Mouse (Mus musculus): ENCODE results near the gene Pou6f2.

Pou6f2 gene

DNA sequence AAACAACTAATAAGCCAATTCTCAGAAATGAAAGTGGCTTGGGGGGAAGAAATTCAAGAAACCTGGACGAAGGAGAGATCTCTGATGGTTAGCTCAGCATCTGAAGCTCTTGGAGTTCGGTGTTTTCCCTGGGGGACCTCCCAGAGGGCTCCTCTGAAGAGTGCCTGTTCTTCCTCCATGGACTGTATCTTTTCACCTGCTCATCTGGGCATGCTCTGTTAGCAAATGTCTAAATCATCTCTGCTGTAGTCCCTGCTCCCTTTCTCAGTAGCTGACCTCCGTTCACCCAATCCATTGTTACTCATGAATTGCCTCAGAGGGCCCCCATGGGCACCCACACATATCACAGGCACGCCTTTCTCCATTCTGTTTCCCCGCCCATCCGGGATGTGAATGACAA lies at the start of gene Pou6f2:
Gene Pou6f2, minus strand, starts transcription at position 101 of the 400 bp plus-strand sequence.
- DNase-seq = no peak

DNA sequence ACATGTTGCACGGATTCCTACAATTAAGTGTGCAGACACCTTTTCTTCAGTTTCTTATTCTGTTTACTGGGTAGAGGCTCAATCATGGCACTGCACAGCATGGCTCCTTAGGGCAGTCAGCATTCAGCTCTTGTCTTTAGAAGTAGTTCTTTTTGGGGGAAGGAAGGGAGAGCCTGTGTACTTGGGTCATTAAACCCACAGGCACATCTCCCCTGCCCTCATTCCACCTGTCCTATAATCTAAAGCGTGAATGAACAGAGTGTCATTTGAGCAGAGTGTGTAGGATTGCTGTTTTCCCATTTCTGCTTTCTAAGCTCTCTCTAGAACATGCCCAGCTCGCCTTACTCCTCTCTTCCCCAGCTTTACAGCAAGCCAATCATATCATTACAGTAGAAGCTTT lies 42.4 kb upstream of the Pou6f2 start:
- DNase-seq = no peak

DNA sequence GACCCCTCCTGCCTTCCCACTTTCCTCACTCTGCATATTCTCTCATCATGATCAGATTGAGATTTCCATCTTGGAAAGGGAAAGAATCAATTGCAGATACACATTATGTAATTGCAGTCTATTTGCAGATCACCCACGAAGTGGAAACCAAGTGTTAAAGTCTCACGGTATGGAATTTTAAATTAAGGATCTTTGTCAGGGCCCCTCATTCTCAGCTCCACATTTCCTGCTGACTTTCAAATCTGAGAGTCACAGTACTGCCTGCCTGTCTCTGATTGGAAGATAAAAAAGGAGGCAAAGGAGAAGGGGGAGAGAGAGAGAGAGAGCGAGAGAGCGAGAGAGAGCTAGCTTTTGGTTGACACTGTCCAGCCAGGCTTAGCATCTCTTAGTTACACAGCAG lies 9.8 kb downstream of the Pou6f2 start:
- DNase-seq = no peak

DNA sequence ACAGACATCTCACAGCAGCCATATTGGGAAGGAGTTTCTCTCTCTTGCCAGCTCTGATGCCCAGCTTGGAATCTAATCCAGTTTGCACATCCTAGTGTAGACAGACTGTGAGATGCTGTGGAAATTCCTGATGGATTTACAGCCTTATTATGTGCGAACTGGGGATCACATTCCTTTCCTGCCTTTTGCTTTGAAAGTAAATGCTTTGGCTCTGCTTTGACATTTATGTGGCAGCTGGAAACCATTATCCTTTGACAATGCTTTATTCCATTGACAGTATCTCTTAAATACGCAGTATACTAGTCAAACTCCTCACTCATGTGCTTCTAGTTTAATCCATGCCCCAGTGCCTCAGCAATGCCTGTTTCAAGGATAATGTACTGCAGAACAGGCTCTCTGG lies 34.1 kb downstream of the Pou6f2 start:
- DNase-seq = no peak

DNA sequence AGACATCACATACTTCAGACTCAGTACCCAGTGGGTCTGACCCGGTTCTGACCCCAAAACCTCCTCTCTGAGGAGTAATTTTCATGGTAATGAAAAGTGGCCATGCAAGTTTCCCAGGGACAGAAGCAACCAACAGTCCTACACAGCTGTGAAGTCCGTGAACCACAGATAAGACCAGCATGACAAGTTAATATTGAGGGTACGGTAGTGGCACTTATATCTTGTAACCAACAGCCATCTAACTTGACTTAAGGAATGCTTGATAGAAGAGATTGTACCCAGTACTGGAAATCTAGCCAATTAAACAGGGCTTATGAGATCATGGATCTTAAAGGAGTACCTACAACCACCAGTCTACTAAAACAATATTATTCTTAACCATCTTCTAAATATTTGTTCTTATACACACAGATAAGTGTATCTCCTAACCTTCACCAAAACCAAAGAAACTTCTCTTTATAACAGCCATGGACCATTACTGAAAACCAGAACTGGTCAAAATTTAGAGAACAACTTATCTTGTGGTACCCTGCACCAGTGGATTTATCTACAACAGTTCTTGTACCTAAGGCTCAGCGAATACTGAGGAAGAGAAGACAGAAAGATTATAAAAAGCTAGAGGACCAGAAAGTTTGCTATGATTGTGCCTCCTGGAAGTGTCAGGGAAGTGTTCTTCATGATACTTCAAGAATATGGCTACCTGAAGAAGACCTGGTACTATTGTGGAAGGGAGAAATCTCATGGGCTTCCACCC lies 52.7 kb downstream of the Pou6f2 start:
- no peak for DNase-seq

DNA sequence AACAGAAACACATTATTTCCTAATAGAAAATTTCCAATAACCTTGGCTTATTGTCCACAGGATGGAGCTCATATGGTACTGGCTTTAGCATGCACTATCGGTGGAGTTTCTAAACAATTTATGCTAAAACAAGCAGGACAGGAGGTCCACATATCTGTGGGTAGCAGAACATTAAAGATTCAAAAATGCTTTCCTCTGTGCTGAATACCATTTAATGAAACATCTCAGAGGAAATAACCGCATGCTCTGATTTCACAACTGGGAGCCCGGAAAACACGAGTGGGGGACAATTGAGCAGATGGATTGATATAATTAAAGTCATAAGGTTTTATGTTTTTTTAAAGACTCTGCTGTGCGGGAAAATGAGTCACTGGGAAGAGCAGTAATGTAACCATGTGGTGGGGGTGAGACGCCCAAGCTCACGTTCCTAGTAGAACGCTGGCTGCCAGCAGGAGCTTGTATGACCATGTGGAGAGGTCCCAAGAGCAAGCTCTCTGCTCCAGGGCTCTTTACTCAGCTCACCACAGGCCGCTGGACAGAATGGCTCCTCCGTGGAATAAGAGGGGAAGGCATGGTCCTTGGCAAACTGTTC lies 58.5 kb downstream of the Pou6f2 start:
- DNase-seq = no peak

DNA sequence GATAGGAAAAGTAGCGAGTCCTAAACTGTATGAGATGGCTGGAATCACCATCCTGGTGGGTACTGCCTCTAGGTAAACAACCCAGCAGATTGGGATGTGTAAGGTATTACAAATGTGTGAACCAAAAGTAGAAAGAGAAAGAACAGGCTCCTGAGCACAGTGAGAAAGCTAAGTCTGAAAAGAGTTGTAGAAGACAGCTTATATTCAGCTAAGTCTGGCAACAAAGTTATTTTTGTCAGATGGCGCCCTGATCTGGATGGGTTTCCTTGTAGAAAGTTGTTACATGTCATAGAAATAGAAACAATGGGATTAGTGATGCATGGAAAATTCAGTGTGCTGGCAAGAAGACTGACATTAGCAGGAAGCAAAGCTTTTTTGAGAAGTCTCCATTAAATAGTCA lies 59.5 kb downstream of the Pou6f2 start:
- DNase-seq = no peak

DNA sequence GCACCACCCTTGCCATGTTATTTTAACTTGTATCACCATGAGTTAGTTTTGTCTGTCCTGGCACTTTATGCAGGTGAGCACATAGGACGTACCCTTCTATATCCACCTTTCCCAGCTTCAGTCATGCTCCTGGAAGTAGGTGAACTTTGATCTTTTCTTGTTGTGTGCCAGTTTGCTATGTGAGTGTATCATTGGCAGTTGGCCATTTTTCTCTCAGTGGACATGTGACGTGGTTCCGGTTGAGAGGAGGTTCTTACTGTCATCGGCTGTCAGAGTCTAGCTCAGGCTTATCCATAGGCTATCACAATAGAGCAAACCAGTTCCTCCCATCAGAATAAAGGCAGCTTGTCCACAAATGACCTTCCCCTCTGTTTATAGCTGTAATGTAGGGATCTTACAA lies 63.5 kb downstream of the Pou6f2 start:
- DNase-seq = peak; percentile 52

DNA sequence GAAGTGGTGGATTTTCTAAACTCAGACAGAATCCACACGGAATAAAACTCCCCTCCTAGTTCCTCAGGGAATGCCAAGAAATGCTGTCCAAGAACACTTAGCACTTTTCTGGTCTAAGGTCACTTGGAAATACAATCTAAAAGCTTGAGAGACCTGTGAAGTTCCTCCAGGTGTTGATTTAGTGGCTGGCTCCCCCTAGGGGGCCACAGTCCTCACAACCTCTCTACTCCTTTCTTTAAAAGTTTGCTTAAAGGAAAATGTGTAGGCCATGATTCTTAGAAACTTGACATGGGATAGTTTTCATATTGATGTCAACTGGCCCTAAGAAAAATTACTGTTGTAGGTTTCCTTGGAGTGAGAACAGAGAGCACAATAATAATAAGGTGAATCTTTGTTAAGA lies 64.9 kb downstream of the Pou6f2 start:
- DNase-seq = peak; percentile 3

DNA sequence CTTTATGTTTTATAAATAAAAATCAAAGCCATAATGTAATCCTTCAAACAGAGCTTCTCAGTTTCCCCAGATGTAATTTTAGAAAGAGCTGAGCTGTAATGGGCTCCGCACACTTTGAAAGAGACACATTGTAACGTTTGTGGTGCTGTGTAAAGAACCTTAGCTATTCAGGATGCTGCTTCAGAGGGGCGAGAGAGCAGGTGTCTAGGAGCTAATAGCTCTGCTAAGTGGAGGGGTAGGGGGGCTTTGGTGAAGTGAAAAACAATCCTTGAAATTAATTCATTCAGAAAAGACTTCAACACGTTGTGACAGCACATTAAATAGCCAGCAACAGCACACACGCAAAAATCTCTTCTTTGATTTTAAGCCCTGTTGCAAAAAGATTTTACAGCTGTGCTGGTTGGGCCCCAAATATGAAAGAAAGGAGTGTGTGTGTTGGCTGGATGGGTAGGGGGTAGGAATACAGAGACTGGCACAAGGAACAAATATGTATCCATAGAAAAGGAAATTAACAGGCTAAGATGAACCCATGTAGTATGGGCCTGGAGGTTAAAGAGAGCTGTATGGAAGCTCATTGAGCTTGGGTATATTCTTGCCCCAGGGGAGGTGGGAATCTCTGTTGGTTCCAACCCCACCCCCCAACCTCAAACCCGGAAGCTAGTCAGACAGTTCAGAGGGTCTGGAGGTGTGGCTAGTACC lies 73.4 kb downstream of the Pou6f2 start:
- no peak for DNase-seq

DNA sequence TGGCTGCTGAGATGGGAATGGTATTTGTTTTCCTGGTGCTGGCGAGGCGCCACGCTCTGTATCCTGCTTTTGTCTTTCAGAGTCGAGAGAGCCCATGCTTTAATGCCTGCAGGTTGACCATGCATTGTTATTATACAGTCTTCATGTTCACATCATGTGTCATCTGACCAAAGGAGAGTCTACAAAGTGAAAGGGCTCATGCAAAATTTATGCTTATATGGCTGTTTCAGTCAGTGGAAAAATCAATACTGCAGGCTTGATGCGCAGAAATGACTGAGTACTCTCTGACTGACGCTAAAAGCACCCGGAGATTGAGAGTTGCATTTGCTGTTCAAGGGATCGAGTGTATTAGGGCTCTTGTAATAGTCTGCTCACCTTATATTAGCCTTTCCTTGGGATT lies 74.1 kb downstream of the Pou6f2 start:
- no peak for DNase-seq

DNA sequence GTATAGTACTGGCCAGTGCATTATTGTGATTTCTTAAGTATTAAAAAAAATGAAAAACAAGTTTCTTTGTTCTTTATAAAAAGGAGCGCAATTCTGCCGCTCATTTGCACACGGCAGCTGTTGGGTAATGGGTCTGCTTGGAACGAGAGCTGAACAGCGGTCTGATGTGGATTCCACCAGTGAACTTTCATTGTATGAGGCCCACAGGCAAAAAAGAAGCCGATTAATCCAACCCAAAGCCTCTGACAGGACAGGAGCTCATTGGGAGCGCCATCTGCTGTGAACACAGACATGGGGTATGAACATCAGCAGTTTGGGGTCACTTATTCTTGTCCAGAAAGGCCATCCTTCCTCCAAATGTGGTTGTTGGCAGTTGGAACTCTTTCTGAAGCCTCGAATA lies 84.9 kb downstream of the Pou6f2 start:
- no peak for DNase-seq

- DNase-seq = no peak
Measured at GRCm38 (mm10) chr13:18309024-18309423, 88.5 kb downstream of the Pou6f2 start.

GRCm38 (mm10) chr13:18306506-18307145 lies 90.9 kb downstream of the Pou6f2 start:
- DNase-seq = no peak

- DNase-seq = no peak
Measured at GRCm38 (mm10) chr13:18299966-18300365, 97.5 kb downstream of the Pou6f2 start.

DNA sequence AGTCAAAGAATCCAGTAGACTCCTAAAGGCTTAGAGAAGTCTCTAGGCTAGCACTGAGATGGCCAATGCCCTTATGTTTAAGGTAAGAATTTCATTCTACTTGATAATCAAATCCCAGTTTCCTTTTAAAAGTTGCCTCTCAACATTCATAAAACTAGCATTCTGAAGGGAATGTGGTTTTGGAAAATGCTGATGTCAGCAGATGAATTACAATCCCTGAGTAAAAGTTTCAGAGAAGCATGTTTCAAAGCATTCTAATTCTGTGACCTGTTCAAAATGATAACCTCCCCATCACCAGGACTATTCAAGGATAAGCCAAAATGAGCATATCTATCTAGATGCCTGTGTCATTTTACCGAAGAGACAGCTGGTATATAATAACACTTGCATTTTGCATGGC lies 104.0 kb downstream of the Pou6f2 start:
- DNase-seq = no peak

GRCm38 (mm10) chr13:18290253-18290914 lies 107.1 kb downstream of the Pou6f2 start:
- DNase-seq = no peak

GRCm38 (mm10) chr13:18287536-18287935 lies 110.0 kb downstream of the Pou6f2 start:
- DNase-seq = no peak

- no peak for DNase-seq
Measured at GRCm38 (mm10) chr13:18282361-18282982, 115.0 kb downstream of the Pou6f2 start.

DNA sequence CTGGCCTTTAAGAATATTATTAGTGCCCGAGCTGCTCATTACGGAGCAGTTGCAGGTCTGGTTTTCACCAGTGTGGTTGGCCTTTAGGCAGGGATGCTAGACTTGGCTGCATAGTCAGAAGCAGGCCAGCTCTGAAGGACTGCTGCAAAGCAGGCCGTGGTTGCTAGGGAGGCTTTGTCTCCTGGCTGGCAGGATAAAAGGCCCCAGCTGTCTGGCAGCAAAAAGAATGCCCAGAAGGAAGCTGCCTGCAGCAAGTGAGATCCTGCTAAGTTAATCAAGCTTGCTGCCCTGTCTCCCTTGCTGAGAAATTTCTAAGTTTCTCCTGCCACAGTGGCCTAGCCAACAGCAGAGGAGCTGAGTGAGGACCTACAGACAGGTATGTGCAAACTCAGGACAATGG lies 116.4 kb downstream of the Pou6f2 start:
- no peak for DNase-seq

DNA sequence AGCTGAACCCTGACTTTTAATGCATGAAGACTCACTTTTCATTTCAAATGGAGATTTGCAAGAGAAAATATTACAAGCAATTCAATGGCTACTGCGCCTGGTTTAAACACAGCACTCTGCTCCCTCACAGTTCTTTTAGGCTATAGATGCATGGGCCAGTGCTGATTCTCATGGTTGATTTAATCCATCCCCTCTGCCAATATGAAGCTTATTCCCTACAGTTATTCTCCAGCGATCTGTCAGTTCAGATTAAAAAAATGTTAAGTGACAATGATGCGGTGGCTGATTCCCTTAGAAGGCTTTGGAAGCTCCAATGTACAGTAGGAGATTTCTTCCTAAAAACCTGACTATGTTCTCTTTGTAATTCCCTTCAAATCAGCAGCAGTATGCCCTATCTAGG lies 144.4 kb downstream of the Pou6f2 start:
- DNase-seq = no peak

DNA sequence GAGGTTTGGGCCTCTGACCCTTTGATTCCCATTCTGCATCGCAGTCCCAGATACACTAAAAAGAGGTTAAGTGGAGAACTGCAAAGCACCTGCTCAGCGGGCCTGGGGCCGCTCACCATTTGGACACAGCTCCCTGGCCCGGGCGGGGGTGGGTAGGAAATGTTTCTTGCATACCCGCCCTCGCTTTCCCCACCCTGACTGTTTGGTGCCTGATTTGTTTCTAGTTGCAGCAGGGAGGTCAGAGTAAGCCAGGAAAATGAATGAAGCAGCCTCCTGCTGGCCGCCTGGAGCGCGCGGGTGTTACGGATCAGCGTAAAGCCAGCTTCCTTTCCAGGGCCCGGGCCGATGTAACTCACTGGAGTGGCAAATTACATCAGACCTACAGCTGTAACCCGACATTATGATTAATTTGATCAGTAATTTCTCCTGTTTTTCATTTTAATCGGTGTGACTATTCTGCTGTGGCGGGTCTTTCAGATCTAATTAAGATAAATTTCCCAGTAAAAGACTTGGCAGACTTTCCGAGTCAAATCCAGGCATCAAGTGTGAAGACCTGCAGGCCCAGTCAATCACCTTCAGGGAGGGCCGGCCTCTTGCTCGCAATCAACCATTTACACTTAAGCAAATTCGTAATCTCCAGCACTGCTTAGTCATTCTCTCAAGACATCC lies 178.8 kb downstream of the Pou6f2 start:
- DNase-seq = peak; percentile 12
